Mouse (Mus musculus): ENCODE data around the gene Glis3. TPM values are rescaled to one million over a fixed set of nuclear protein-coding genes. Genes with fewer than 3 reads are reported as not detected.
A peak's percentile ranks its signal among the peaks of the same experiment; 100 is the strongest.

Glis3 gene
- total RNA-seq, 1 experiment = 3.3 TPM

- in situ Hi-C loops (cut with MboI; ENCODE audit: low sequenced_read_pairs in 2 of 2, unreplicated experiment in 2 of 2) = no loop called here
- TF ChIP-seq ZC3H11A (IDR thresholded peaks at IDR 0.05; ENCODE audit: borderline replicate concordance, low read depth, low read length) = no peak
- TF ChIP-seq CHD2 (IDR thresholded peaks at IDR 0.05; ENCODE audit: low read depth, low read length) = no peak
- TF ChIP-seq ZNF384 (IDR thresholded peaks at IDR 0.05; ENCODE audit: low read depth, low read length) = no peak
- no peak for TF ChIP-seq MAFK (IDR thresholded peaks at IDR 0.05; ENCODE audit: insufficient read depth, low read depth, low read length)
- no peak for TF ChIP-seq HCFC1 (IDR thresholded peaks at IDR 0.05; ENCODE audit: borderline replicate concordance, insufficient read depth, low read length)
Measured at GRCm38 (mm10) chr19:28238073-28238472, 441.8 kb downstream of the Glis3 start.

GRCm38 (mm10) chr19:28237621-28238020, 442.3 kb downstream of the Glis3 start:
- H3K4me1 ChIP-seq (ENCODE audit: control insufficient read depth in 2 of 2, insufficient read depth in 2 of 2, low read length in 2 of 2, poor library complexity in 1 of 2) = no peaks in the 10 kb centered on the region
- no peak for DNase-seq (ENCODE audit: low read depth, low spot score)
- no peaks in the 10 kb centered on the region for H3K36me3 ChIP-seq (ENCODE audit: control insufficient read depth, insufficient read depth, low read length, poor library complexity, severe bottlenecking)
- in situ Hi-C loops (cut with MboI; ENCODE audit: low sequenced_read_pairs in 2 of 2, unreplicated experiment in 2 of 2) = no loop called here
- no peak for TF ChIP-seq ZNF384 (IDR thresholded peaks at IDR 0.05; ENCODE audit: low read depth, low read length)
- TF ChIP-seq ZC3H11A (IDR thresholded peaks at IDR 0.05; ENCODE audit: borderline replicate concordance, low read depth, low read length) = no peak
- no peak for TF ChIP-seq MAFK (IDR thresholded peaks at IDR 0.05; ENCODE audit: insufficient read depth, low read depth, low read length)
- TF ChIP-seq CHD2 (IDR thresholded peaks at IDR 0.05; ENCODE audit: low read depth, low read length) = no peak
- no peak for TF ChIP-seq HCFC1 (IDR thresholded peaks at IDR 0.05; ENCODE audit: borderline replicate concordance, insufficient read depth, low read length)
- H3K27ac ChIP-seq (ENCODE audit: insufficient read depth, low read depth, low read length, poor library complexity, severe bottlenecking) = no peak overlapping the region
- H3K9me3 ChIP-seq (ENCODE audit: control insufficient read depth, insufficient read depth, low read depth, low read length) = no peaks in the 10 kb centered on the region
- no peak overlapping the region for H3K4me3 ChIP-seq (ENCODE audit: insufficient read depth in 1 of 2, low read depth in 1 of 2, low read length in 2 of 2, poor library complexity in 1 of 2, severe bottlenecking in 1 of 2)
- no peak overlapping the region for H3K9ac ChIP-seq (ENCODE audit: insufficient read depth, low read depth, low read length, poor library complexity, severe bottlenecking)

More at GRCm38 (mm10) chr19:28238073-28238472, 441.8 kb downstream of the Glis3 start:
- Histone ChIP-seq H3K4me1 (ENCODE audit: control insufficient read depth in 2 of 2, insufficient read depth in 2 of 2, low read length in 2 of 2, poor library complexity in 1 of 2) (no peaks in the 10 kb centered on the region), H3K9me3 (ENCODE audit: control insufficient read depth, insufficient read depth, low read depth, low read length) (no peaks in the 10 kb centered on the region), H3K9ac (ENCODE audit: insufficient read depth, low read depth, low read length, poor library complexity, severe bottlenecking) (no peak overlapping the region), H3K4me3 (ENCODE audit: insufficient read depth in 1 of 2, low read depth in 1 of 2, low read length in 2 of 2, poor library complexity in 1 of 2, severe bottlenecking in 1 of 2) (no peak overlapping the region), H3K36me3 (ENCODE audit: control insufficient read depth, insufficient read depth, low read length, poor library complexity, severe bottlenecking) (no peaks in the 10 kb centered on the region), H3K27ac (ENCODE audit: insufficient read depth, low read depth, low read length, poor library complexity, severe bottlenecking) (no peak overlapping the region)
- no peak for DNase-seq (ENCODE audit: low read depth, low spot score)

DNA sequence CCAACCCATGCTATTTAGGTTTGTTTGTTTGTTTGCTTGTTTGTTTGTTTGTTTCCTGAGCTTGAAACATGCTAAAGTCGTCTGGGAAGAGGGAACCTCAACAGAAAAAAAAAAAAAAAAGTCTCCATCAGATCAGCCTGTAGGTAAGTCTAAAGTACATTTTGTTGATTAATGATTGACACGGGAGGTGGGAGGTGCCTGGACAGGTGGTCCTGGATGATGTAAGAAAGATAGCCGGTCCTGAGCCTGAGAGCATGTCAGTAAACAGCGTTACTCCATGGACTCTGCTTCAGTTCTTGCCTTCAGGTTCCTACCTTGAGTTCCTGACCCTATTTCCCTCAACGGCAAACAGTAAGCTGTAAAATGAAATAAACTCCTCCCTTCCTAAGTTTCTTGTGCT, 444.3 kb downstream of the Glis3 start:
- in situ Hi-C loops (cut with MboI; ENCODE audit: low sequenced_read_pairs in 2 of 2, unreplicated experiment in 2 of 2) = no loop called here
- TF ChIP-seq HCFC1 (IDR thresholded peaks at IDR 0.05; ENCODE audit: borderline replicate concordance, insufficient read depth, low read length) (no peak), MAFK (IDR thresholded peaks at IDR 0.05; ENCODE audit: insufficient read depth, low read depth, low read length) (no peak), ZC3H11A (IDR thresholded peaks at IDR 0.05; ENCODE audit: borderline replicate concordance, low read depth, low read length) (no peak), ZNF384 (IDR thresholded peaks at IDR 0.05; ENCODE audit: low read depth, low read length) (no peak)
- H3K9ac ChIP-seq (ENCODE audit: insufficient read depth, low read depth, low read length, poor library complexity, severe bottlenecking) = no peak overlapping the region
- no peaks in the 10 kb centered on the region for H3K4me1 ChIP-seq (ENCODE audit: control insufficient read depth in 2 of 2, insufficient read depth in 2 of 2, low read length in 2 of 2, poor library complexity in 1 of 2)
- H3K27ac ChIP-seq (ENCODE audit: insufficient read depth, low read depth, low read length, poor library complexity, severe bottlenecking) = no peak overlapping the region
- no peak for DNase-seq (ENCODE audit: low read depth, low spot score)
- H3K36me3 ChIP-seq (ENCODE audit: control insufficient read depth, insufficient read depth, low read length, poor library complexity, severe bottlenecking) = no peaks in the 10 kb centered on the region
- H3K9me3 ChIP-seq (ENCODE audit: control insufficient read depth, insufficient read depth, low read depth, low read length) = no peaks in the 10 kb centered on the region
- no peak overlapping the region for H3K4me3 ChIP-seq (ENCODE audit: insufficient read depth in 1 of 2, low read depth in 1 of 2, low read length in 2 of 2, poor library complexity in 1 of 2, severe bottlenecking in 1 of 2)

- Histone ChIP-seq H3K27ac (ENCODE audit: insufficient read depth, low read depth, low read length, poor library complexity, severe bottlenecking) (0 out of 2 replicates have a peak overlapping the region, but pooled peaks have one; percentile 47), H3K9ac (ENCODE audit: insufficient read depth, low read depth, low read length, poor library complexity, severe bottlenecking) (no peak overlapping the region), H3K9me3 (ENCODE audit: control insufficient read depth, insufficient read depth, low read depth, low read length) (no peaks in the 10 kb centered on the region), H3K4me3 (ENCODE audit: insufficient read depth in 1 of 2, low read depth in 1 of 2, low read length in 2 of 2, poor library complexity in 1 of 2, severe bottlenecking in 1 of 2) (no peak overlapping the region), H3K36me3 (ENCODE audit: control insufficient read depth, insufficient read depth, low read length, poor library complexity, severe bottlenecking) (no peaks in the 10 kb centered on the region), H3K4me1 (ENCODE audit: control insufficient read depth in 2 of 2, insufficient read depth in 2 of 2, low read length in 2 of 2, poor library complexity in 1 of 2) (no peaks in the 10 kb centered on the region)
- in situ Hi-C loops (cut with MboI; ENCODE audit: low sequenced_read_pairs in 2 of 2, unreplicated experiment in 2 of 2) = no loop called here
- no peak for DNase-seq (ENCODE audit: low read depth, low spot score)
- TF ChIP-seq ZC3H11A (IDR thresholded peaks at IDR 0.05; ENCODE audit: borderline replicate concordance, low read depth, low read length) (no peak), MAFK (IDR thresholded peaks at IDR 0.05; ENCODE audit: insufficient read depth, low read depth, low read length) (no peak), ZNF384 (IDR thresholded peaks at IDR 0.05; ENCODE audit: low read depth, low read length) (no peak), CHD2 (IDR thresholded peaks at IDR 0.05; ENCODE audit: low read depth, low read length) (no peak), HCFC1 (IDR thresholded peaks at IDR 0.05; ENCODE audit: borderline replicate concordance, insufficient read depth, low read length) (no peak)
Measured at GRCm38 (mm10) chr19:28235096-28235495, 444.8 kb downstream of the Glis3 start.

GRCm38 (mm10) chr19:28234676-28235075, 445.2 kb downstream of the Glis3 start:
- no peak overlapping the region for H3K27ac ChIP-seq (ENCODE audit: insufficient read depth, low read depth, low read length, poor library complexity, severe bottlenecking)

More at GRCm38 (mm10) chr19:28234676-28235075, 445.2 kb downstream of the Glis3 start:
- no peak for DNase-seq (ENCODE audit: low read depth, low spot score)
- no peak overlapping the region for H3K9ac ChIP-seq (ENCODE audit: insufficient read depth, low read depth, low read length, poor library complexity, severe bottlenecking)
- no peak overlapping the region for H3K4me3 ChIP-seq (ENCODE audit: insufficient read depth in 1 of 2, low read depth in 1 of 2, low read length in 2 of 2, poor library complexity in 1 of 2, severe bottlenecking in 1 of 2)
- no peaks in the 10 kb centered on the region for H3K9me3 ChIP-seq (ENCODE audit: control insufficient read depth, insufficient read depth, low read depth, low read length)
- in situ Hi-C loops (cut with MboI; ENCODE audit: low sequenced_read_pairs in 2 of 2, unreplicated experiment in 2 of 2) = no loop called here
- H3K4me1 ChIP-seq (ENCODE audit: control insufficient read depth in 2 of 2, insufficient read depth in 2 of 2, low read length in 2 of 2, poor library complexity in 1 of 2) = no peaks in the 10 kb centered on the region
- H3K36me3 ChIP-seq (ENCODE audit: control insufficient read depth, insufficient read depth, low read length, poor library complexity, severe bottlenecking) = no peaks in the 10 kb centered on the region
- no peak for TF ChIP-seq ZC3H11A (IDR thresholded peaks at IDR 0.05; ENCODE audit: borderline replicate concordance, low read depth, low read length)
- no peak for TF ChIP-seq ZNF384 (IDR thresholded peaks at IDR 0.05; ENCODE audit: low read depth, low read length)
- no peak for TF ChIP-seq HCFC1 (IDR thresholded peaks at IDR 0.05; ENCODE audit: borderline replicate concordance, insufficient read depth, low read length)
- no peak for TF ChIP-seq MAFK (IDR thresholded peaks at IDR 0.05; ENCODE audit: insufficient read depth, low read depth, low read length)
- TF ChIP-seq CHD2 (IDR thresholded peaks at IDR 0.05; ENCODE audit: low read depth, low read length) = no peak

All from ES-E14 (cell line).